Mouse (Mus musculus) ovary, adult 18-20 months (tissue): ENCODE measurements around the gene Chst2.
A peak's percentile ranks its signal among the peaks of the same experiment; 100 is the strongest.

Experiments used
- DNase-seq: peaks from one replicate; pipeline ENCODE4 v3.0.0; 2022; ENCODE audit warnings: low spot score, mixed read lengths

Chst2 gene

DNA sequence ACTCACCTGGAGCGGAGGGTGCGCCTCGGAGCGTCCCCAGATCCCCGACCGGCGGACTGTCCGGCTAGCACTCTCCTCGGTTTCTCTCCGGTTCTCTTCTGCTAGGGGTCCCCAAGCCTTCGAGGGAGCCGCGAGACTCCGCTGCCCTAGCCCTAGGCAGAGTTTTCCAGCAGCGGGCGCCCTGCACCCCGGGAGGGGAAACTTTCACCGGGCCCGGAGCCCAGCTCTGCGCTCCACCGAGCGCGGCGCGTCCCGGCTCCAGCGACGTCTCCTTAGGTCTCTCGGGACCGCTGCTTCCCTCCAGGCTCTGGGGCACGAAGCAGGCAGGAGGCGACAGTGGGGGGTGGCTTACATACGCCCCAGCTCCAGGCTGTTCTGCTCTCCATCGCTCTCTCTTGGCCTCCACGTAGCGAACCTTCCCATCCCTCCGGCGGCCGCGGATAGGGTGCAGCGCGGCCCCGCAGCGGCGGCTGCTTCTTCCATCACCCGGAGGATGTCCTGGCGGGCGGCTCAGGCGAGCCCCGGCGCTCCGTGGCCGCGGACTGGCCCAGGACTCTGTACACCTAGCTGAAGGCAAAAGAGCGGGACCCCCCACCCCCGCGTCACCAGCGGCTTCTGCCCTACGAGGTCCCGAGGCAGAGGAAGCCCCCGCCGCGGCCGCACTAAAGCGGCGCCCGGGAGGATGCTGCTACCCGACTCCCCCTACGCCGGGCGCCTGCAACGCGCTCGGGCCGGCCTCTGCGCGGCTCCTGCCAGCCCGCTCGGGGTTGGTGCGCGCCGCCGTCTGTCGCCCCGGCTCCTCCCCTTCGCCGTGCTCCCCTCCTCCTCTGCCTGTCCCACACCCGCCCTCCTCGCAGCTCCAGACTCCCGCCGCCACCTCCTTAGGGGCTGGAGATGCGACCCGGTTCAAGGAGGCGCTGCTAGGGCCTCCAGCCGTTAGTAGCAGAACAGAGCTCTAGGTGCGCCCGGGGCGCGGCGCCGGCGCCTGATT lies at the start of gene Chst2:
Gene Chst2, minus strand, starts transcription at position 152 of the 991 bp plus-strand sequence.
- DNase-seq = peak; percentile 86

DNA sequence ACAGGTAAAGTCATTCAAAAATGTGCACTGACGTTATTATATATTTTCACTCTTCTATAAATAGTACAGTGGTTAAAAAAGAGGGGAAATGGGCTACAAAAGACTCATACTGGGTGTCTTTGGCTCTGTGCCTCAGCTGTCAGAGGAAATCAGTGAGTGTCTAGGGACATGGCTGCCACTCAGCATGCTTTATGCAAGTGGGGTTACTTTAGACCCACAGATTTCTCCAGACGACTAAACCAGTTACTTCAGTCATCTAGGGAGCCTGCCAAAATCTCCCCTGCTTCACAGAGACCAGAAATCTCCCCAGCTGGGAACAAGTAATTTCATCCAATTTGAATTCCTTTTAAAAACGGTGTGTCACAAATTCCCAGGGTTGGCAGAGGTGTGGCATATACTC lies 45.4 kb upstream of the Chst2 start:
- no peak for DNase-seq

DNA sequence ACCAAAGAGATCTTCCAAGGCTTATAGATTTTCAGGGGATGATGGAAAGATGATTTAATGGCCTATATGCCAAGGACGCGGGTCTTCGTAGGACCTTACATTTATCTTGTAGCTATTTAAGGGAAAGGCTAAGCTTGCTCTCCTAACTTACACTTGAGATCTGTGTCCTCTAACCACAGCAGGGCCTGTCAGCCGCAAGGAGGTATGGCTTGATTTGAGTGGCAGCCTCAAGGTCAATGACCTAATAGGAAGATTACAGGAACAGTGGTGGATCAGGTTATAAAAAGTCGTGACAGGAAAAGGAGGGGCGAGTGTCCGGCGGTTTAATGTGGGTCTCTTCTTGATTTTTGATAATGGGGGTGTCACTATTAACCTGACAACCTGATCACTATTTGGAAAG lies 44.1 kb upstream of the Chst2 start:
- DNase-seq = no peak

DNA sequence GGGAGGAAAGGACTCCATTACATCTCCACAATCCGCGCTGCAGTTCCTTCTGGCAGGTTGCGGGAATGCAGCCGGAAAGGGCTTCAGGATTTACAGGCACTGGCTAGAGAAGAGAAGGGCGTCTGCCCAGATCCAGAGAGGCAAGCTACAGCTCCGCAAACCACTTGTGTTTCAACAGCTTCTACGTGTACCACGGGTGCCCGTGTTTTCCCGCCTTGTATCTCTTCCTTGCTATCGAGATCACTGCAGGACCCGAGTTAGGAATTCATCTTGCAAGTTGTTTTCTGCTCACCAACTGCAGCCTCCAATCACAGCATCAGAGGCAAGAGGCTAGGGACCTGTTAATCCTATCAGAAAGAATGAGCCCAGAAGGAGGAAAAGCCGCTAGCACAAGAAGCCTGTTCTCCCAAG lies 35.8 kb upstream of the Chst2 start:
- DNase-seq = no peak

DNA sequence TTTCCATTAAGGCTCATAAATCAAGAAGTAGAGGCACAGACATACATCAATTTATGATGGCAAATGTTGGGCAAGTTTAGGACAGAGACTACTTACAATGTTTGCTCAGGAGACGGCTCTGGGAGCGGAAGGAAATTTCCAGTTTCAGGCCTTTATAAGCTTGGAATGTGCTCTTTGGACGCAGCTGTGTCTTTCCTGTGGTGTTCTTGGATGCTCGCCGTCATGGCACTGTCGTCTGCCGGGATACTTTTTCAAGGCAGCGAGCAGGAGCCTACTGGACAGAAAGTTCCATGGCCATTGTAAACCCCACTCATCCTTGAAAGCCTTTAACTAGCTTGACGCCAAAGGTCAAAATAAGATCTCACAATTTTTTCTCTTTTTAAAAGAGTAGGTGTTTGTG lies 31.4 kb upstream of the Chst2 start:
- no peak for DNase-seq

DNA sequence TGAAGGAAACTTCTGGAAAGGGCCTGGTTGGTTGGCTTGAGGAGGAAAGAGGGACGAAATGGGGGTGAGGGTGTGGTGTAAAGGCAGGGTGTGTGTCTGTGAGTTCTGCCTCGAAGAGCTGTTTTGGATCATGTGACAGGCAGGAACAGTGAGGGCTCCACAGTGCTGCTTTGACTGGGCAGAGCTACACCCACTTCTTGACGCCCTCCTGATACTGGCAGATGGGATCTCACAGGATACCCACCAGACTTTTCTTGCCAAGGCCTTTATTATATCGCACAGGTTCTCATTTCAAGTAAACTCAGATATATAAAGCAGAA lies 29.7 kb upstream of the Chst2 start:
- DNase-seq = no peak

DNA sequence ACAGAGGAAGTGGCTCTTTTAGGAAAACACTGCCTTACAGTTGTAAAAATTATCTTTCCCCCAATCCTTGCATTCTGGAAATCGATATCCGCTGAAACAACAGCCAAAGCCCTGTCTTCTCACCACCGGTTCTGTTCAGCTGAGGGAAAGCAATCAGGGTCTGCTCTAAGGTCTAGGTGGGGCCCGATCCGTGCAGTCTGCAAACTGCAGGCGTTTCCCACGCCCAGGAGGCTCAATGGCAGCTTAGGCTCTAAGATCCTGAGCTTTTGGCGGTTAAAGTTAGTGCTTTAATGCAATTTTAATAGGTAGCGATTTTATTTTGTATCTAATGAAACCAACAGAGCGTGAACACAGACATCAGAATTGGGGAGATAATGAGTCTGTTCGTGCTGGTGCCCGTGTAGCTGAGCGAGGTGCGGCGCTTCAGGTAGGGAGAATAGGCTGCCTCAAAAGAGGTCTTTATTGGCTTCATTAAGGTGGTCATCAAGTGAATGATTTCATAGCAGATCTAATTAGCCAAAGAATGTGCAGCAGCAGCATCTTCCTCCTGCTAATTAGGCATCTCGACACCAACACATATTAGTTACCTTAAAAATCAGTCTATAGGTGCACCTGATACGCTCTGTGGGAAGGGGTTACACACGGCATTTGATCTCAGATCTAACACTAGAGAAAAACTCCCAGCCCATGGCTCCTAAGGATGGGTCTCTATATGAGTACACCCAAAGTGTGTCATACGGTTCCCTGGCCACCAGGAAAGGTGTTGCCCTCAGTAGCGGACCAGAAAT lies 29.2 kb upstream of the Chst2 start:
- no peak for DNase-seq

DNA sequence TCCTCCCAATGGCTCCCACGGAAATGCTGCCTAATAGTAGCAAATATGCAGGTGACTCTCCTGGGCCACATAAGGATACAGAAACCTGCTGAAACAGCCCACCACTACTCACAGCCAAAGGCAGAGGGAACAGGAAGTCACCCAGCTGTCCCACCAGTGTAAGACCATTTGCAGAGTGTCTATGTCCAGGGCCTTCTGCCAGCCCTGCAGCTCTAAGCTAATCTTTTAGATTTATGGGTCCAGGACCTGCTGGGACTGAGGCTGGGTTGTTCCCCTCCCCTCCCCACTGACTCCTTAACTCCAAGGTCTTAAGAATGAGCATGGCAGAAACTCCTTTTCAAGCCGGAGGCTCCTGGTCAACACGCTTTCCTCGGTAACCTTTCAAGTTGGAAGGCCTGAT lies 21.8 kb upstream of the Chst2 start:
- DNase-seq = no peak

DNA sequence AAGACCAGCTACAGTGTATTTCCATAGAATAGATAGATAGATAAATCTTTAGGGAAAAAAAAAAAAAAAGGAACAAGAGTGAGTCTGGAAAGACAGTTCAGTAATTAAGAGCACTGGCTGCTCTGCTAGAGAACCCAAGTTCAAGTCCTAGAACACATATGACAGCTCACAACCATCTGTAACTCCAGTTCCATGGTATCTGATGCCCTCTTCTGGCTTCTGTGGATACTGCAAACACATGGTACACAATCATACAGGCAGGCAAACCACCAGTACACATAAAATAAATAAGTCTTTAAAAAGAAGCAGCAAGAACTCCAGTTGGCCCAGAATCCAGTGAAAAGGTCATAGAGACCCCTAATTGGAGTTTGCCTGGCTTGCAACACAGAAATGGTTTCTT lies 7.4 kb upstream of the Chst2 start:
- DNase-seq = no peak

DNA sequence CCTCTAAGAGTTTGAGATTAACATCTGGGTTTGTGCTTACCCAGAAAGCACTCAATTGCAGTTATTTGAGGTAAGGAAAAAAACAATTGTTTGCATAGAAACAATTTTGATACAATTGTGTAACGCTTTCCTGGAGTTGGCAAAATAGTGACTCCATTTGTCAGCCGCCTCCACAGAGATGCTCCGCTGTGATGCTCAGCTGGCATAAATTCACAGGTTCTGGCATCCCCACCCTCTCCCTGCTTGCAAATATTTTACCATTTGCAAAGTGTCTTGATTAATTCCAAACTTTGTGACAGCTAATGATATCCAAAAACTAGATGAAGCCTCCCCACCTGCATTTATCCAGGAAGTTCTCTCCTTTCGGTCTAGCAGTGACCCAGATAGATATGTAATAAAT lies 5.5 kb upstream of the Chst2 start:
- DNase-seq = no peak

DNA sequence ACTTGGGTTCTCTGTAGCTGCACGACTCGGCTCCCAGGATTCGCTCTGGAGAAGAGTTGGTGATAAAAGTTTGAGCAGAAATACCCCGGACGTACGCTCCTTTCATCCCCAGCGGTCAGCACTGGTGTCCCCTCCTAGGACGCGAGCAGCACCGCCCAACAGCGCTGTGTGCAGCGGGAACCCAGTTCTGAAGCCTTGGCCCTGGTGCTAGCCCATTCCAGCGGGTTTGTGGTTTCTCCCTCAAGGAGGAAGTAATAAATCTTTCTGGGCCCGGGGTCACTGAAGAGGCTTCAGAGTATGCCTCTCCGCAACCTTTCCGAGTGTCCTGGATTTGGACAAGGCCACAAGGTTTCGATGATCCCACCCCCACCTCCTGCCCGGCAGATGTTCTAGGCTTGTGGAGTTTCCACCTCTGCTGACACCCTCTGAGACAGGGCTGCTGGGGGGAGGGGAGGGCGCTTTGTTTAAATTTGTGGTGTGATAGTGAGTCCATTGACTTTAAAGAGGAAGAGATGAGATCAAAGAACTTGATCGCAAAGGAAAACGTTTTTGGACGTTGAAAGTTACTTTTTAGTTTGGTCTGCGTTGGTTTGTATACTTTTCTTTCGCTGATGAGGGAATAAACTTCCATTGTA lies 1.2 kb upstream of the Chst2 start:
- DNase-seq = peak; percentile 59

DNA sequence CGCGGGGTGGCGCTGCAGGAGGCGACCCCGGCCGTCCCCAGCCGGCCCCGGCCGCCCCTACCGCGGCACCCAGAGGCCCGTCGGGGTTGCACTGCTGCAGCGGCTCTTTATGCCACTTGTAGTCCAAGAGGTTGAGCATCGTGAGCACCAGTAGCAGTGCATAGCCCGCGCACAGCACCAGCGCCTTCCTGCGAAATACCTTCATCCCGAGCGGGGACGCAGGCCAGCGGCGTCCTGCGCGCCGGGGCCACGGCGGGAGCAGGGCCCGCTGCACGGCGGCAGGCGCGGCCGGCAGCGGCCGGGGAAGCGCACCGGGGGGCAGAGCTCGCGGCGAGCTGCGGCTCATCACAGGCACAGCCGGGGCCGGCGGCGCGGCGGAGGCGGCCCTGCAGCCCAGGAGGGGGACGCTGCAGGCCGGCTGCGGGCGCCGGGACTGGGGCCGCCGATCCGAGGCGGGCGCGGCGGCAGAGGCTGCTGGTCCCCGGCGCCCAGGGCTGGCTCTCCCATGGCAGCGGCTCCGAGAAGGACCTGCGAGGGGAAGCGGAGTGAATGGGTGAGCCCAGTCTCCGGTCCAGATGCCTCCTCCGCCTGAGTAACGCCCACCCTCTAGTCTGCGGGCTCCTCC lies 464 bp downstream of the Chst2 start:
- peak; percentile 7 for DNase-seq

DNA sequence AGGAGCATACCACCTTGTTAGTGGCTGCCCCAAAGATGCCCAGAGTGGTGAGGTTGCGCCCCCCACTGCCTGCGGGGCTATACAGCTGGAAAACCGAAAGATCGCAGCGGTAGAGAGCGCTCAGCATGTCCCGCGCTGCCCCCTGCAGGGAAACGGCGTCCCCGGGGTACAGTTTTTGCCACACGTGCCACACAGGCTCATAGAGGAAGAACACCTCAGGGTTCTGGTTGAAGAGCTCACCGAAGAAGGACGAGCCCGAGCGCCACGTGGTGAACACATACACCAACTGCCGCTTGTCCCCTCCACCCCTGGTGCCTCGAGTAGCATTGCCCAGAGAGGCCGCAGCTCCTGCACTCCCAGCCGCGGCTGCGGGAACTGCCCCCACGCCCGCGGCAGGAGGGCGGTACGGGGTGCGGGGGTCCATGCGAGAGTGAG lies 994 bp downstream of the Chst2 start:
- peak; percentile 49 for DNase-seq

DNA sequence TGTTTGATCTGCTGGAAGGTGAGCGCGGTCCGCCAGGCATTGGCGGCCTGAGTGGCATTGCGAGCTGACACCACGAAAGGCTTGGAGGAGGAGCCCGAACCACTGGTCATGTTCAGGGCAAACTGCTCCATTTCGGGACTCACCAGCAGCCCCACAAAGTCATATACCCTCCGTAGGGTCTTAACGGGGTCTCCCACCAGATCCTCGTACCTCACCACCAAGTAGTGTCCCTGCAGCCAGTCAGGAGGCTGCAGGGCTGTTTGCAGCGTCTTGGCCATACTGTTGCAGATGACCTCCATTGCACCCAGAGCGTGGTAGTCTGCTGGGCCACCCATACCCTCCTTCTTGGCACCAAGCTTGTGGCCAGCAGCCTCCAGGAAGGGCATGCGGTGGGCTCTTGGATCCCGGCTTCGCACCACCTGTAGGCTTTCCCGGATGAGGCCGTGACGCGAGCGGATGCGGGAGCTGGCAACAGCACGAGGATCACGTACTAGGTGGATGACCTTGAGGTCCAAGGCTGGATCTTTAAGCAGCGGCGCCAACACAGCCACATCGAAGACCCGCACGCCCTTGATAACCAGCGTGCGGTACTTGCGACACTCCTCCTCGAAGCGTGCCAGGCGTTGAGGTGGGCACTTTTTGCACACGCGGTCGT lies 1.6 kb downstream of the Chst2 start:
- no peak for DNase-seq

DNA sequence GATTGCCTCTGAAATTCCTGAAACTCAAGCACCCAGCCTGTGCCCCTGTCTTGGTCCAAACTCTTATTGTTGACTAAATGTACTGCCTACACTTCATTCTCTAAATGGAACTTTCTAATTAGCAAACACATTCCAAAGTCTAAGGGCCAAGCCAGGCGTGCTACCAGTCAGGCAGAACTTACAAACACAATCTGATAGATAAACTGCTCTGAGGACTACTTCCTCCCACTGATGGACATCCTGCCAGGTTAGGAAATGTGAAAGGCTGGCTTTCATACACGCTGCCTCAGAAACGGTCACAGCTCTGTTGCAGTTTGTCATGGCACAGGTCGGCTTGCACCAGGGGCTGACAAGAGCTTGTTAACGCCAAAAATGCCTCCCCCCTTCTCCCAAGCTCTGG lies 4.8 kb downstream of the Chst2 start:
- DNase-seq = no peak

DNA sequence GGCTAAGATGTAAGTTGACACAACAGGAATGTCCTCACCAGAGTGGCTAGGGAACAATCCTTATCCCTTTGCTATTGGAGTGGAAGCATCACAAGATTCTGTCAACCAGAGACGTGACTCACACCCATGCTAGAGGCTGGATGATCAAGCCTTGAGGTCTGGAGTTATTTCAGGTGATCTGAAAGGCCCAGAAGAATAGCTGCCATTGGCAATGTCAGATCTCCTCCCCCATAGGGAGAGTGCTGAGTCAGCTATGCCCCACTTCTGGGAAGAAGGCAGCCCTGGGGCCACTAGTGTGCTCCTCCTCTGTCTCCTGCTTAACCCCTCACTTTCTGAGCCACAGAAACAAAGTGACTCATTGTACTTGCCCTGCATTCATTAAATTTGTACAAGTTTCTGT lies 14.5 kb downstream of the Chst2 start:
- no peak for DNase-seq

DNA sequence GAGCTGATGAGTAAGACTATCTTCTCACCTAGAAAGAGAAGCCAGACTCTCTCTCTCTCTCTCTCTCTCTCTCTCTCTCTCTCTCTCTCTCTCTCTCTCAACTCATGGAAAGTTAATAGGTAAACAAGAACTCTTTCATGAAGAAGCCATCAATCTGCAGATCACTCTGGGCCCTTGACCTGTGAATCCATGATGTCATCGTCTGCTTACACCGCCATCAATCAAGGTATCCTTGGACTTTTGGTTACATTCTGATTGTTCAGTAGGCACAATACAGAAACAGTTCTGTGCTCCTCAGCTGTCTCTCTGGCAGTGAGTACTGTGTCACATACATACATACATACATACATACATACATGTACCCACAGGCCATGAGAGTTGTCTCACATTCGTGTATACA lies 16.6 kb downstream of the Chst2 start:
- no peak for DNase-seq

DNA sequence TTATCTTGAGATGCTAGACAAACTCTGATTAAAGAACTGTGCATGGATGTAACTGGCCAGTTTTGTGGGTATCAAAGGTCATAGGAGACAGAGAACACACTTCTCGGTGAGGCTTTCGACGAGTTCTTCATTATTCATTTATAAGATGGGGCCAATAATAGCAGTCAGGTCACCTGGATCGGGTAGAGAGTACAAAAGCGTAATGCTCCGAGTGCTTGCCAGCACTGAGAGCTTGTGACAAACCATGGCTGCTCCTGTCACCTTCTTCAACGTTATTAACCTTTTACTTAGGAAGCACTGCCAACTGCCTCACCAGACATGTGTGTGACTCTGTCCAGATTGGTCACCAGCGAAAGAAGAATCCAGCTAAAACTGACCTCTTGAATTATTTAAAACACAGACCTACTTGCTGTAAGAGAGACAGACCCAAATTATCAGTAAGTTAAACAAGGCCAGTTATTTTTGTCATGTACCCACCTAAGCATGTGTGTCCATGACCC lies 18.6 kb downstream of the Chst2 start:
- no peak for DNase-seq

DNA sequence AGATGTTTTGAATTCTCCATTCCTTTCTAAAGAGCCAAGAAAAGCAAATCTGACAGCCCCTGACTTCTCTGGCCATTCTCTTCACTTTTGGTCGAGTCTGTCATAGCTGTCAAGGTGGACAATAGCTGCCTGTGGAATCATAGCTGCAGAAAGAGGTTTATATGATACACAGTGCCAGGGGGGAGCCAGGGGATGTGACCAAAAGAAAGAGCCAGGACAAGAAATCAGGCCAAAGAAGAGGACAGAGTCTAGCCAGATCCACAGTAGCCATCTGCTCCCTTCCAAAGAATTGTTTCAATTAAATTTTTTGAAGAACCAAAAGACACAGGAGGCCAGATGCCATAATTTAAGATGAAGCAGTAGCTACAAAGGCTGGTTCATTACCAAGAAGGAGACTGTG lies 30.6 kb downstream of the Chst2 start:
- DNase-seq = no peak

DNA sequence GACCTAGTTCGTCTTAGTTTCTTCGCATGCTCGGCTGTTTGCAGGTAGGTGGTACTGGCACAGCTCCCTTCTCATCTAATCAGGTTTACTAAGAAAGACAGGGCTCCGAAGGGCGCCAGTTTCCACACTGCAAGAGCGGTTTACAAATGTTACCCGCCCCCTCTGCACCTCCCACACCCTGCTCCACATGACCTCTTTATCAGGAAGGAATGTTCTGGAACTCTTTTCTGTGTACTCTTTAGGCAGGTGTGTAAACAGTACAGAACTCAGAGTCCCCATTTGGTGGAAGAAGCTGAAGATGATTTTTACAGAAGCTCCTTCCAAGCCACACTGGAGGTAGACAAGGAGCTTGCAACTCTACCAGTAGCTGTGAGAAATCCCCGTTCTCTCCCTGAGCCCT lies 31.2 kb downstream of the Chst2 start:
- no peak for DNase-seq

DNA sequence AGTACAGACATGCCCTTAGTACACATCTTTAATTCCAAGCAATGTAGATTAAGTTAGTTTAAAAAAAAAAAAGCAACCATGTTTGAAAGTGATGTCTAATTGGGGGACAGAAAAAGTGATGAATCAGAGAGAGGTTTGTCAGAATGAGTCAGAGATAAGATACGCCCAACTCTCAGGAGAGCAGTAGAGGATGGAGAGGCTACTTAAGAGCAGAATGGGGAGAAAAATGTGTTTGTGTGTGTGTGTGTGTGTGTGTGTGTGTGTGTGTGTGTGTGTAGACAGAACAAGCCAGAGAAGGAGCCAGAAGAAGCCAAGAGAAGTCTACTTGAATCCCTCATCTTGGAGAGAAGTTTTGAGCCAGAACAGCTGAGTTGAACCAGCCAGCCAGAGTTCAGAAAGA lies 32.8 kb downstream of the Chst2 start:
- no peak for DNase-seq

DNA sequence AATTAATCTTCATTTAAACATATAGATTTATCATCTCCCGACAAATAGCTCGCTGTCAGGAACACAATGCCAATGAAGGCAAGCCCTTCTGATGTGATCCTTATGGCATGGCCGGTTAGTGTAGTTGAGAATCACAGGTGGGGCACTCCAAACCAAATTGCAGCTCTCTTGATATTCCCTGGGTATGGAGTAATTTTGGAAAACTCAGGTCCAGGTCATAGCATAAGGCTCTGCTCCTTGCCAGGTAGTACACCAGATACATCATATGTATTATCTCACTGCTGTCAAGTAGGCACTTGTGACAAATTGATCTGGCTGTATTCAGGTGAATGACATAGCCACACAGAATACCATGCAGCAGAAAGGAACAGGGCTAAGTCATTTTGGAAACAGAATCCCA lies 40.6 kb downstream of the Chst2 start:
- no peak for DNase-seq
